Mouse (Mus musculus): ENCODE results near the gene Slc8b1.

GRCm38 (mm10) chr5:120571056-120571740 is 60.2 kb downstream of the Slc8b1 start:
- TF ChIP-seq SIN3A (IDR thresholded peaks at IDR 0.05; ENCODE audit: low read length) (no peak), ELF1 (IDR thresholded peaks at IDR 0.05; ENCODE audit: low read depth, low read length) (no peak), JUND (conservative IDR thresholded peaks at IDR 0.05; ENCODE audit: low read depth, low read length) (no peak), EP300 (IDR thresholded peaks at IDR 0.05; ENCODE audit: low read length) (no peak), MAFK (IDR thresholded peaks at IDR 0.05; ENCODE audit: insufficient replicate concordance, low read length) (no peak), POLR2AphosphoS2 (IDR thresholded peaks at IDR 0.05; ENCODE audit: low read depth, low read length) (no peak), KAT2A (IDR thresholded peaks at IDR 0.05; ENCODE audit: insufficient replicate concordance, low read length) (no peak), POLR2A (IDR thresholded peaks at IDR 0.05; ENCODE audit: low read depth, low read length) (no peak), CTCF (conservative IDR thresholded peaks at IDR 0.05 in 1 of 2, IDR thresholded peaks at IDR 0.05 in 1 of 2; ENCODE audit: low read depth in 2 of 2, low read length in 2 of 2) (no peak), GABPA (IDR thresholded peaks at IDR 0.05; ENCODE audit: insufficient replicate concordance, low read depth, low read length) (no peak)
